Mouse (Mus musculus) lung, postnatal 0 days (tissue): Measurements from ENCODE around the gene Farp1. TPM values are rescaled to one million over a fixed set of nuclear protein-coding genes. Genes with fewer than 3 reads are reported as not detected.
"Not testable (repeated sequence)": the region's sequence is repeated elsewhere in the genome, so short reads cannot be mapped to it uniquely, and the experiment has no call there.

Experiments
- ATAC-seq: fragments of 200-750 bp; cut with Nextera tagmentation; 2 replicates; pipeline ENCODE4 v1.8.0; 2017; ENCODE audit warnings: moderate library complexity
- DNase-seq: peaks from one replicate; pipeline ENCODE4 v3.0.0-alpha.2; 2016; ENCODE audit warnings: low spot score
- H3K27ac ChIP-seq: fragments of 300-500 bp; sonication (generic); 2 replicates; pipeline ENCODE4 v1.5.1; 2014; ENCODE audit warnings: antibody characterized with exemption, mild to moderate bottlenecking, low read length, mixed read lengths
- H3K27me3 ChIP-seq: fragments of 300-500 bp; sonication (generic); replicated peaks from 2 replicates; pipeline ENCODE4 v1.6.1; 2014; ENCODE audit warnings: low read length, mixed read lengths; ENCODE audit not compliant: insufficient read depth
- H3K36me3 ChIP-seq: fragments of 300-500 bp; sonication (generic); 2 replicates; pipeline ENCODE4 v1.6.1; 2014; ENCODE audit warnings: low read length, mixed read lengths; ENCODE audit not compliant: insufficient read depth
- H3K4me1 ChIP-seq: fragments of 300-500 bp; sonication (generic); 2 replicates; pipeline ENCODE4 v1.6.1; 2014; ENCODE audit warnings: antibody characterized with exemption, low read depth, low read length, mixed read lengths; ENCODE audit not compliant: insufficient read depth
- H3K4me2 ChIP-seq: fragments of 300-500 bp; sonication (generic); replicated peaks from 2 replicates; pipeline ENCODE4 v1.6.1; 2014; ENCODE audit warnings: low read depth, mild to moderate bottlenecking, low read length, moderate library complexity, mixed read lengths
- H3K4me3 ChIP-seq: fragments of 300-500 bp; sonication (generic); 2 replicates; pipeline ENCODE4 v1.5.1; 2014; ENCODE audit warnings: low read depth, low read length
- H3K9ac ChIP-seq: fragments of 300-500 bp; sonication (generic); replicated peaks from 2 replicates; pipeline ENCODE4 v1.6.1; 2014; ENCODE audit warnings: low read depth, mild to moderate bottlenecking
- H3K9me3 ChIP-seq: fragments of 300-500 bp; sonication (generic); 2 replicates; pipeline ENCODE4 v1.6.1; 2016; ENCODE audit warnings: low read length, mixed read lengths
- CTCF ChIP-seq: IDR thresholded peaks from 2 replicates; pipeline ENCODE4 v1.5.1; 2016; ENCODE audit warnings: antibody characterized with exemption, mild to moderate bottlenecking
- EP300 ChIP-seq: IDR thresholded peaks from 2 replicates; pipeline ENCODE4 v1.6.1; 2016; ENCODE audit warnings: antibody characterized with exemption, mild to moderate bottlenecking, control low read depth
- WGBS: fragments of 180-500 bp; shearing (Covaris S2); extraction: QIAGEN DNeasy Blood & Tissue Kit; methylation state at CpG from one replicate; pipeline ENCODE4 v1.1.7; 2014; 5-methylcytosine and 5-hydroxymethylcytosine counted together
- polyA plus RNA-seq: library from polyadenylated mRNA; unstranded; fragments of >200 nt; fragmentation: Nextera tagmentation; extraction: Ambion mirVana; gene quantifications from 2 replicates; pipeline ENCODE4 v1.2.1, GENCODE M21; 2015

Farp1 gene
- polyA plus RNA-seq, 1 experiment from 2014 or later = 17.9 TPM

- Histone ChIP-seq H3K4me1 (no peaks in the 10 kb centered on the region), H3K27me3 (no peaks in the 10 kb centered on the region), H3K9me3 (no peaks in the 10 kb centered on the region), H3K36me3 (no peaks in the 10 kb centered on the region), H3K9ac (no peak overlapping the region), H3K27ac (no peak overlapping the region), H3K4me2 (no peak overlapping the region), H3K4me3 (no peak overlapping the region)
- ATAC-seq (peak; percentile 54; the same call in 1 of the 2 replicates), DNase-seq (peak; percentile 56)
- 65% methylated on average over 4 of the region's 4 CpGs for WGBS
- TF ChIP-seq CTCF = no peak
- no peak; the same call in 1 of the 2 replicates for TF ChIP-seq EP300
Measured at GRCm38 (mm10) chr14:121126291-121126690, 91.3 kb downstream of the Farp1 start.

DNA sequence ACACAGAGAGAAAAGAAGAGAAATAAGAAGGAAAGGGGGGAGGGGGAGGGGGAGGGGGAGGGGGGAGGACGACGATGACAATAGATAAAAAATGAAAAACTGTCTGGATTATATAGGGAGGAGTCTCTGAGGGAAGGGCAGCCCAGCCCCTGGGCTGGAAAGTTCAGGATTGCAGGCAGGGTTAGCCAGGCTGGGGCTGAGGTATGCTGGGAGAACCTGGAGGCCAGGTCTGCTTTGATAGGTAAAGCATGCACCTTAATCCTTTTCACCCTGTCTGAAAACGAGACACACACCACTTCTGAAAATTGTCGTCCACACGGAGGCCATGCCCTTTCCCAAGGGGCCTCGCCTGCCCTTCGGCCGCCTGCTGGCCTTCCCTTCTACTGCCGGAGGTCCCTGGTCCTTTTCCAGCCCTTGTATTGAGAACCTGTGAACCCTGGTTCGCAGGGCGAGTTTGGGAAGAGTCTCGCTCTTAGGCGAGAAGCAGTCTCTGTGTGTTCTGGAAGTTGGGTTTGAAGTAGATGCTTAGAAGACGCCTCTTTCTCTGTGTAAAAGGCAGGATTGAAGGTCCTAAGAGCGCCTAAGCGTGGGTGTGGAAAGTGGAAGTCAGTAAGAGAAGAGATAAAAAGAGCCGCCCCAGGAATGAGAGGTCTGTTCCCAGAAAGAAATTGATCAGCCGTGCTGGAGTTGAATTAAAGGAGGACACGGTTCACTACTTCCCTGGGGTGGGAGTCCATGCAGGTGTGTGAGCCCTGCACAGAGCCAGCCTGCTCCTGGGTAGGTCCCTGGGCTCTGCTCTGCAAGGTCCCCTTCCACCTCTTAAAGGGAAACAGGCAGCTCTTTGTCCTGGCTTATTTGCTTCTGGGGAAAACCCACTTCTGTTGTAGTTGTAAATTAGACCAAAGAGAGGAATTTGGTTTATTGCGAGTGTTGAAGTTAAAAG is 94.1 kb downstream of the Farp1 start:
- H3K27me3 ChIP-seq = no peaks in the 10 kb centered on the region
- 51% methylated on average over 20 of the region's 20 CpGs for WGBS
- no peak for DNase-seq
- peak overlapping the region; percentile 32; the same call in 1 of the 2 replicates for H3K27ac ChIP-seq
- H3K4me1 ChIP-seq = no peaks in the 10 kb centered on the region
- TF ChIP-seq EP300 (no peak), CTCF (peak; percentile 47)
- ATAC-seq = peak; percentile 35
- H3K9ac ChIP-seq = no peak overlapping the region
- no peak overlapping the region for H3K4me3 ChIP-seq
- no peaks in the 10 kb centered on the region for H3K36me3 ChIP-seq
- H3K4me2 ChIP-seq = no peak overlapping the region
- H3K9me3 ChIP-seq = no peaks in the 10 kb centered on the region

GRCm38 (mm10) chr14:121130351-121130750 is 95.4 kb downstream of the Farp1 start:
- H3K27ac ChIP-seq = not testable (repeated sequence)
- 86% methylated on average over 1 of the region's 1 CpGs for WGBS

GRCm38 (mm10) chr14:121134414-121134813 is 99.4 kb downstream of the Farp1 start:
- no peak overlapping the region for H3K4me3 ChIP-seq
- no peak overlapping the region for H3K9ac ChIP-seq
- H3K27me3 ChIP-seq = no peaks in the 10 kb centered on the region
- no peak overlapping the region for H3K4me2 ChIP-seq
- H3K4me1 ChIP-seq = peaks cover 22% of the 10 kb centered on the region
- H3K9me3 ChIP-seq = no peaks in the 10 kb centered on the region
- WGBS = 42% methylated on average over 3 of the region's 3 CpGs
- no peaks in the 10 kb centered on the region for H3K36me3 ChIP-seq
- no peak overlapping the region for H3K27ac ChIP-seq
- no peak for ATAC-seq
- no peak for DNase-seq
- TF ChIP-seq EP300 (no peak), CTCF (no peak)

More at GRCm38 (mm10) chr14:121130351-121130750, 95.4 kb downstream of the Farp1 start:
- not testable (repeated sequence) for ATAC-seq, H3K4me1 ChIP-seq, H3K9ac ChIP-seq, H3K36me3 ChIP-seq, H3K27me3 ChIP-seq, H3K4me3 ChIP-seq, H3K4me2 ChIP-seq, DNase-seq, H3K9me3 ChIP-seq

DNA sequence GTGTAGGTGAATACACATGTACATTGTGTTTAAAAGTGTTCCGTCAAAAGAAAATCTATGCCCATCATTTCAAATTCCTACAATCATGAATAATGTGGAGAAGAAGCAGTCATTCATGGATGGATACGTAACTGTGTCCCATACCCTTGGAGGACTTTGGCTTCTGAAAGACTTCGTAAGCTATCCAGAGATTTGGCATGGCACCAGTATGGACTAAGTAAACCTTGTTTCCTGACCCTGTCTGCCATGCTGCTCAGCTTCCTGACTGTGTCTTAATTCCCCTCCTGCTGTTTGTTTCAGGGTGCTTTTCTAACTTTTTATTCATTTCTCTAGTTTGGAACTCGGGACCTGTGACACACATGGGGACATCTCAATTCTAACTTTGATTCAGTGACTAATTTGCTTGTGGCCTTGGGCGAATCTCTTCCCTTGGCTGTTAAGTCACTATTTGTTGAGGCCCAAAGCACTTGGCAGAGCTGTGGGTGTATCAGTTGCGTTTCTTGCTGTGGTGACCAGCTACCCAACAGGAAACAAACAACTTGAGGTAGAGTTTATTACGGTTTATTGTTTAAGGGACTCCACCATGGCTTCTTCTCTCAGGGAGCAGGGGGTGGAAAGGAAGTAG is 108.9 kb downstream of the Farp1 start:
- WGBS = 64% methylated on average over 7 of the region's 7 CpGs
- no peak for TF ChIP-seq CTCF
- no peak for TF ChIP-seq EP300
- no peak overlapping the region for H3K4me2 ChIP-seq
- DNase-seq = peak; percentile 23
- H3K27me3 ChIP-seq = no peaks in the 10 kb centered on the region
- no peak for ATAC-seq
- no peaks in the 10 kb centered on the region for H3K9me3 ChIP-seq
- H3K36me3 ChIP-seq = no peaks in the 10 kb centered on the region
- H3K4me3 ChIP-seq = no peak overlapping the region
- no peak overlapping the region for H3K9ac ChIP-seq
- H3K27ac ChIP-seq = peak overlapping the region; percentile 14; the same call in 1 of the 2 replicates
- H3K4me1 ChIP-seq = peaks cover 21% of the 10 kb centered on the region; the same call in 1 of the 2 replicates

- no peaks in the 10 kb centered on the region for H3K36me3 ChIP-seq
- H3K9me3 ChIP-seq = no peaks in the 10 kb centered on the region
- peaks cover 22% of the 10 kb centered on the region; the same call in 1 of the 2 replicates for H3K4me1 ChIP-seq
- H3K9ac ChIP-seq = no peak overlapping the region
- no peak for TF ChIP-seq EP300
- TF ChIP-seq CTCF = no peak
- no peak for DNase-seq
- no peaks in the 10 kb centered on the region for H3K27me3 ChIP-seq
- ATAC-seq = no peak
- peak overlapping the region; percentile 14; the same call in 1 of the 2 replicates for H3K27ac ChIP-seq
- H3K4me2 ChIP-seq = no peak overlapping the region
- WGBS = 47% methylated on average over 2 of the region's 2 CpGs
- H3K4me3 ChIP-seq = no peak overlapping the region
Measured at GRCm38 (mm10) chr14:121144496-121144895, 109.5 kb downstream of the Farp1 start.
